Mouse (Mus musculus): ENCODE measurements around the gene Arhgef28. TPM values are rescaled to one million over a fixed set of nuclear protein-coding genes. Genes with fewer than 3 reads are reported as not detected.
A peak's percentile ranks its signal among the peaks of the same experiment; 100 is the strongest.

Arhgef28 gene
- 8.6 and 10.6 TPM in 2 replicates for polyA plus RNA-seq (2016; fragmentation: Nextera tagmentation; extraction: Ambion mirVana)

- peaks cover 27% of the 10 kb centered on the region for H3K4me1 ChIP-seq (replicated peaks)
- H3K27ac ChIP-seq = peak within 1 kb of the TSS; percentile 90
- no peaks in the 10 kb centered on the region for H3K36me3 ChIP-seq
- WGBS = under 1% methylated on average over 75 of the region's 76 CpGs
- peak; percentile 77 for DNase-seq (ENCODE audit: low spot score)
- peaks cover 24% of the 10 kb centered on the region for H3K27me3 ChIP-seq (ENCODE audit: insufficient read depth, poor library complexity, severe bottlenecking)
- H3K4me3 ChIP-seq = peak within 1 kb of the TSS; percentile 71
- no peaks in the 10 kb centered on the region for H3K9me3 ChIP-seq
These were observed at the start of gene Arhgef28 for GRCm38 (mm10) chr13:98205771-98206545. Gene Arhgef28, minus strand, starts transcription at chr13:98206439.

DNA sequence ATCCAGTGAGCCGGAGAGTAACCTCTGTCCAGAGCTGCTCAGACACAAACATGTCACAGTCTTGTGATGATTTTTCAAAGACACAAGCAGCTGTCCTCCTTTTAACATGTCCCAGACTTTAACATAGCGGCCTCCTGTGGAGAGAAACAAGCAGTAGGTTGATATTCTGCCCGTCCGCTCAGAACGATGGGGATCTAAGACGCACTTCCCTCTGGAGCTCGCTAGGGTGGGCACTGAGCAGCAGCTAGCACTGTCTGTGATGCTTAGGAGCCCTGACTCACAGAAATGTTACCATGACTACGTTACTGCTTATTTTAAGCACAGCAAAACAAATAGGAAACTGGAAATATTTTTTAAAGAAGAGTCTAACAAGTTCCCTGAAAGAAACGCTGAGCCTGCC is 48.7 kb upstream of the Arhgef28 start:
- WGBS = 78% methylated on average over 9 of the region's 9 CpGs
- no peaks in the 10 kb centered on the region for H3K27me3 ChIP-seq (ENCODE audit: insufficient read depth, poor library complexity, severe bottlenecking)
- H3K4me3 ChIP-seq = no peak overlapping the region
- peaks cover 99% of the 10 kb centered on the region for H3K36me3 ChIP-seq
- H3K9me3 ChIP-seq = no peaks in the 10 kb centered on the region
- no peaks in the 10 kb centered on the region for H3K4me1 ChIP-seq (replicated peaks)
- DNase-seq (ENCODE audit: low spot score) = no peak
- no peak overlapping the region for H3K27ac ChIP-seq

- H3K9me3 ChIP-seq = no peaks in the 10 kb centered on the region
- no peak overlapping the region for H3K27ac ChIP-seq
- peaks cover 79% of the 10 kb centered on the region for H3K36me3 ChIP-seq
- no peaks in the 10 kb centered on the region for H3K27me3 ChIP-seq (ENCODE audit: insufficient read depth, poor library complexity, severe bottlenecking)
- no peak for DNase-seq (ENCODE audit: low spot score)
- WGBS = 92% methylated on average over 10 of the region's 10 CpGs
- H3K4me1 ChIP-seq (replicated peaks) = peaks cover 4% of the 10 kb centered on the region; the same call in 1 of the 2 replicates
- H3K4me3 ChIP-seq = no peak overlapping the region
These were observed 43.4 kb upstream of the Arhgef28 start for GRCm38 (mm10) chr13:98249594-98249993.

DNA sequence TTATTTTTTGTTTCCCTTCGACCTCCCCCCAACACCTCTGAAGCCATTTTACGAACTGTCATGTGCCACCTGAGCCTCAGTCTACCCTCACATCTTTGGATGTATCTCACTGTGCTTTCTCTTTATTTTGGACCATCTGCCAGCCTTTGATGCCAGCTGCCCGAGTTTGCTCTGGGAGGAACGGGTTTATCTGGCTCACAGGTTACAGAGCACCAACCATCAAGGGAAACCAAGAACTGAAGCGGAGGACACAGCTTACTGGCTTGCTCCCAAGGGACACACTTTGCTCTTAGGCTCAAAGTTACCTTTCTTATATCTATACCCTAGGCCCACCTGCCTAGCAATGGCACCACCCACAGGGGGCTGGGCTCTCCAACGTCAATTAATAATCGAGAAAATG is 39.1 kb upstream of the Arhgef28 start:
- Histone ChIP-seq H3K27ac (no peak overlapping the region), H3K4me1 (replicated peaks) (peaks cover 10% of the 10 kb centered on the region; the same call in 1 of the 2 replicates), H3K4me3 (no peak overlapping the region), H3K36me3 (peaks cover 37% of the 10 kb centered on the region), H3K27me3 (ENCODE audit: insufficient read depth, poor library complexity, severe bottlenecking) (no peaks in the 10 kb centered on the region), H3K9me3 (no peaks in the 10 kb centered on the region)
- 77% methylated on average over 7 of the region's 7 CpGs for WGBS
- DNase-seq (ENCODE audit: low spot score) = no peak

DNA sequence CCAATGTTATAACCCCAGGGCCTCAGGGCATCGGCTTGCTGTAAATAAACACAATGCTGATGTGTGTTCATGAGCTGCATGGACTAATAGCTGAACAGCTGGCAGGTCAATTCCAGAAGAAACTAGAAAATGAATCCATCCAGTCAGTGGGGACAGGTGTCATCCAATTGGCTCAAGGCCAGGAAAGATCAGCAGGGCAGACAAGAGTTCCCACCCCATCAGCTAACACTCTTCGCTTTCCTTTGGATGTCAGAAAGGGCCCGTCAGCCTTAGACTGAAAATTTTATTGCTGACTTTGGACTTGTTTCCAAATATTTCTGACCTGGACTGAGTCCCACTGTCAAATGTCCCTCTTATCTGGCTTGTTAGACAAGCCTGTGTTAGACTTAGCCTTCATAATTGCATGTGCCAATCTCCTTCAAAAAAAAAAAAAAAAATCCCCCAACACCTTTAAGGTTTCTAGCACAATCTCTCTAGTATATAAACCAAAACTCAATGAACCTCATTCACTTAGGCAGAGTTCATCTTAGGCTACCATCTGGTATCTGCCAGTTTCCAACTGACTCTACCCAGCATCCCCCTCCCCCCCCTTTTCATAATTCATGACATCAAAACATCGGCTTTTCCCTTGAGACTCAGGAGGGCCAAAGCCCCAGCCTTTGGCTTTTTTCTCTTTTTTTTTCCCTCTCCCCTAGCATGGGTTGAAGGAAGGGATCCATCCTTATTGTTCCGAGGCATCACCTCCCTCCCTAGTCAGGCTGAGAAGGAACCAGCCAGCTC is 38.5 kb upstream of the Arhgef28 start:
- Histone ChIP-seq H3K27me3 (ENCODE audit: insufficient read depth, poor library complexity, severe bottlenecking) (no peaks in the 10 kb centered on the region), H3K9me3 (no peaks in the 10 kb centered on the region), H3K36me3 (peaks cover 31% of the 10 kb centered on the region), H3K27ac (no peak overlapping the region), H3K4me3 (no peak overlapping the region), H3K4me1 (replicated peaks) (peaks cover 10% of the 10 kb centered on the region; the same call in 1 of the 2 replicates)
- DNase-seq (ENCODE audit: low spot score) = no peak
- WGBS = 76% methylated on average over 5 of the region's 5 CpGs

DNA sequence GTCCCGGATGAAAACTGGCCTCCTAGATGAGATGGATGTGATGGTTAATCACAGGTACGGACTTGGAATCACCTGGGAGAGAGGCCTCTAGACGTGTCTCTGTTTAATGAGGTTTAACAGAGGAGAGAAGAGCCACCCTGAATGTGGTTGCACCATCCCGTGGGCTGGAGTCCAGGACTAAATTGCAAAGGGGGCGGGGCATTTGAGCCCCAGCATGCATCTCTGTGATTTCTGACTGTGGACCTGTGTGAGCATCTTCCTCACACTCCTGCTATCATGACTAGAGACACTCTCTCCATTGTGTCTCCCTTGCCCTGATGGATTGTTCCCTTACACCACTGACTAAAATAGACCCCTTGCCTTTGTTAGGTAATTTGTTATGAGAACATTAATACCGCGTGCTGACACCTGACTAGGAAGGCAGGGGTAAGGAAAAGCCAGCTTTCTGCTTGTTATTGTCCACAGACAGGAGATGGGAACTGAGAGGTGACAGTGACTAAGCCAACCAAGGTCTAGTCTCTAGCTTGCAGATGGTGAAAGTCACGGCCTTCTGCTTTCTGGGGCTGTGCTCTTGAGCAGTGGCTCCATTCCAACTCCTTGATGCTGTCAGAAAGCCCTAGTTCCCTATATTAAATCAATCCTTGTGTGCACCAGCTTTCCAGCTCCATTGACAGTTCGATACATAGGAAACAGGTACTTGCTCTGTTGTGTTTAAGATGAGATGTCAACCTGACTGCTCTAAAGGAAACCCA is 35.5 kb upstream of the Arhgef28 start:
- no peak overlapping the region for H3K27ac ChIP-seq

GRCm38 (mm10) chr13:98239978-98240641 is 33.9 kb upstream of the Arhgef28 start:
- H3K36me3 ChIP-seq = no peaks in the 10 kb centered on the region
- WGBS = 22% methylated on average over 12 of the region's 12 CpGs

More for the DNA sequence above, 35.5 kb upstream of the Arhgef28 start:
- 75% methylated on average over 9 of the region's 9 CpGs for WGBS
- H3K27me3 ChIP-seq (ENCODE audit: insufficient read depth, poor library complexity, severe bottlenecking) = no peaks in the 10 kb centered on the region
- peaks cover 10% of the 10 kb centered on the region; the same call in 1 of the 2 replicates for H3K4me1 ChIP-seq (replicated peaks)
- peaks cover 4% of the 10 kb centered on the region; the same call in 1 of the 2 replicates for H3K36me3 ChIP-seq
- no peak overlapping the region for H3K4me3 ChIP-seq
- no peaks in the 10 kb centered on the region for H3K9me3 ChIP-seq
- DNase-seq (ENCODE audit: low spot score) = no peak

GRCm38 (mm10) chr13:98235451-98235850 is 29.2 kb upstream of the Arhgef28 start:
- Histone ChIP-seq H3K36me3 (no peaks in the 10 kb centered on the region), H3K9me3 (no peaks in the 10 kb centered on the region), H3K27me3 (ENCODE audit: insufficient read depth, poor library complexity, severe bottlenecking) (no peaks in the 10 kb centered on the region), H3K4me3 (no peak overlapping the region), H3K4me1 (replicated peaks) (0 out of 2 replicates have a peak, but pooled peaks cover 3% of the 10 kb centered on the region), H3K27ac (no peak overlapping the region)
- 86% methylated on average over 6 of the region's 6 CpGs for WGBS
- no peak for DNase-seq (ENCODE audit: low spot score)

More at GRCm38 (mm10) chr13:98239978-98240641, 33.9 kb upstream of the Arhgef28 start:
- Histone ChIP-seq H3K9me3 (no peaks in the 10 kb centered on the region), H3K27me3 (ENCODE audit: insufficient read depth, poor library complexity, severe bottlenecking) (no peaks in the 10 kb centered on the region), H3K27ac (no peak overlapping the region), H3K4me1 (replicated peaks) (peaks cover 6% of the 10 kb centered on the region; the same call in 1 of the 2 replicates), H3K4me3 (no peak overlapping the region)
- peak; percentile 69 for DNase-seq (ENCODE audit: low spot score)

GRCm38 (mm10) chr13:98230511-98230910 is 24.3 kb upstream of the Arhgef28 start:
- H3K27me3 ChIP-seq (ENCODE audit: insufficient read depth, poor library complexity, severe bottlenecking) = no peaks in the 10 kb centered on the region
- H3K36me3 ChIP-seq = no peaks in the 10 kb centered on the region
- H3K4me1 ChIP-seq (replicated peaks) = peaks cover 11% of the 10 kb centered on the region
- 88% methylated on average over 1 of the region's 1 CpGs for WGBS
- no peak for DNase-seq (ENCODE audit: low spot score)
- no peak overlapping the region for H3K27ac ChIP-seq
- no peaks in the 10 kb centered on the region for H3K9me3 ChIP-seq
- no peak overlapping the region for H3K4me3 ChIP-seq

GRCm38 (mm10) chr13:98226225-98226624 is 20.0 kb upstream of the Arhgef28 start:
- no peak for DNase-seq (ENCODE audit: low spot score)
- H3K4me3 ChIP-seq = no peak overlapping the region

GRCm38 (mm10) chr13:98222848-98223247 is 16.6 kb upstream of the Arhgef28 start:
- 0 out of 2 replicates have a peak overlapping the region, but pooled peaks have one; percentile 41 for H3K27ac ChIP-seq
- no peak overlapping the region for H3K4me3 ChIP-seq
- H3K4me1 ChIP-seq (replicated peaks) = no peaks in the 10 kb centered on the region
- no peaks in the 10 kb centered on the region for H3K27me3 ChIP-seq (ENCODE audit: insufficient read depth, poor library complexity, severe bottlenecking)
- peak; percentile 53 for DNase-seq (ENCODE audit: low spot score)
- 42% methylated on average over 12 of the region's 12 CpGs for WGBS
- no peaks in the 10 kb centered on the region for H3K36me3 ChIP-seq
- no peaks in the 10 kb centered on the region for H3K9me3 ChIP-seq

More at GRCm38 (mm10) chr13:98226225-98226624, 20.0 kb upstream of the Arhgef28 start:
- Histone ChIP-seq H3K27me3 (ENCODE audit: insufficient read depth, poor library complexity, severe bottlenecking) (no peaks in the 10 kb centered on the region), H3K36me3 (no peaks in the 10 kb centered on the region), H3K27ac (no peak overlapping the region), H3K9me3 (no peaks in the 10 kb centered on the region), H3K4me1 (replicated peaks) (peaks cover 11% of the 10 kb centered on the region)
- WGBS = 79% methylated on average over 2 of the region's 2 CpGs

- peaks cover 16% of the 10 kb centered on the region for H3K4me1 ChIP-seq (replicated peaks)
- peaks cover 17% of the 10 kb centered on the region for H3K27me3 ChIP-seq (ENCODE audit: insufficient read depth, poor library complexity, severe bottlenecking)
- no peak overlapping the region for H3K27ac ChIP-seq
- WGBS = 85% methylated on average over 7 of the region's 7 CpGs
- no peak overlapping the region for H3K4me3 ChIP-seq
- H3K36me3 ChIP-seq = no peaks in the 10 kb centered on the region
- H3K9me3 ChIP-seq = no peaks in the 10 kb centered on the region
- DNase-seq (ENCODE audit: low spot score) = no peak
These were observed 3.9 kb upstream of the Arhgef28 start for GRCm38 (mm10) chr13:98210137-98210536.
